8 mouse cellular contexts compared by ENCODE assay signal in the genomic region with DNA sequence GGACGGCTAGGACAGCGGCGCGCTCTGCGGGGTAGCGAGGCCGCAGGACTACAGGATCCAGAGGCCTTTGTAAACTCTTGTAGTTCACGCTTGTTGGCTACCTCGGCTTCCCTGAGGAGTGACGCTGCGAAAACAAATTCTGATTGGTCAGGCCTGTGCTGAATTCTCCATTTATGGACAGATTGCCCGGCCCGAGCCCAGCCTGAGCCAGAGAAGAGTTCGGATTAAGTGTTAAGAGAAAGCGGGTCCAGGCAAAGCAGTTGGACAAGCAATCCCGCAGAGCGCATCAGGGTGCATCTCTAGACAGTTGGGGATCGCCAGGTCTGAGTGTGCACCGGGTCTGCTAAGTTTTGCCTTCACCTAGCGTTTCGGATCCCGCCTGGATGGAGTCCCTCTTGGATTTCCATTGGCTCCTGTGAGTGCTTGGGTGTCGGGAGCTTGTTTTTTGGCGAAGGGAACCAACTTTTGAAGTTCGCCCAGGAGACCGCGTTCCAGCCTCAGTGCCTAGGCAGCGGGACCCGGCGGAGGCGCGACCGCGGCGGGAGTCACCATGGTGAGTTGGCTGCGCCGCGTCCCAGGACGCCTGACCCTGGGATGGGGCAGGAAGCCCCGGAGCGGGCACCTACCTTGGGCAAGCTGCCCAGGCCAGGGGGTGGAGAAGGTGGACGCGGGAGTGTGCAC. TPM values are rescaled to one million over a fixed set of nuclear protein-coding genes. Genes with fewer than 3 reads are reported as not detected.
DNase-seq lines count a peak whose midpoint lies in the region; ATAC-seq lines count a peak whose summit lies in the region.

Gene Myo1e, plus strand, starts transcription at position 200 of the 681 bp plus-strand sequence.

- peak; percentile 93 for ATAC-seq in intestine, embryonic 14.5 days (replicated peaks; ENCODE audit: low FRiP score, low TSS enrichment, low read depth)
- peak; percentile 91 for ATAC-seq in megakaryocyte progenitor cell, adult 5-6 weeks (replicated peaks; ENCODE audit: poor library complexity)

- intact Hi-C loops in gastrocnemius, postnatal 36 days (cut with DNase I), result loop anchor here (5.0 to 10.0 kb wide), 2 partner anchors 115 to 178 kb away; no protein-coding TSS in a partner anchor
- intact Hi-C loops in left cerebral cortex, postnatal 10 days (cut with DNase I), result loop anchor here (5.0 kb wide), 1 partner anchor 185 kb away; no protein-coding TSS in a partner anchor

- peaks cover 12% of the 10 kb centered on the region; the same call in 1 of the 2 replicates for H3K4me1 ChIP-seq in intestine, embryonic 14.5 days (replicated peaks; ENCODE audit: control insufficient read depth, insufficient read depth, low read length)

- DNase-seq in adrenal gland, adult 18-20 months (ENCODE audit: low spot score in 2 of 2), result peak; percentile 83 to 86
- peak; percentile 96 for DNase-seq in embryo, embryonic 10.5 days (ENCODE audit: low spot score)
- DNase-seq in gastrocnemius, postnatal 36 days, result peak; percentile 86 to 87
- DNase-seq in intestine, embryonic 14.5 days (ENCODE audit: low spot score), result peak; percentile 91
- DNase-seq in left cerebral cortex, postnatal 10 days (ENCODE audit: extremely low spot score in 1 of 2, low spot score in 2 of 2), result peak; percentile 89 to 92
- peak; percentile 93 to 96 for DNase-seq in right cerebral cortex, postnatal 10 days (ENCODE audit: low spot score in 2 of 2)
- DNase-seq in urinary bladder, postnatal 14 days (ENCODE audit: low spot score), result peak; percentile 92

- H3K4me3 ChIP-seq in intestine, embryonic 14.5 days (ENCODE audit: low read depth, low read length), result peak within 1 kb of the TSS; percentile 81

- no peaks in the 10 kb centered on the region for H3K27me3 ChIP-seq in intestine, embryonic 14.5 days (replicated peaks; ENCODE audit: control insufficient read depth, insufficient read depth, low read length)

- WGBS in intestine, embryonic 14.5 days, result under 1% methylated on average over 43 of the region's 43 CpGs

- peak within 1 kb of the TSS; percentile 73 for H3K9ac ChIP-seq in intestine, embryonic 14.5 days (ENCODE audit: low read length)

- peaks cover 4% of the 10 kb centered on the region; the same call in 1 of the 2 replicates for H3K9me3 ChIP-seq in intestine, embryonic 14.5 days (ENCODE audit: control insufficient read depth, low read length)

- peak within 1 kb of the TSS; percentile 90 for H3K27ac ChIP-seq in intestine, embryonic 14.5 days (ENCODE audit: low read depth)

- H3K4me2 ChIP-seq in intestine, embryonic 14.5 days (ENCODE audit: low read length), result peak within 1 kb of the TSS; percentile 98

- no peaks in the 10 kb centered on the region for H3K36me3 ChIP-seq in intestine, embryonic 14.5 days (ENCODE audit: control insufficient read depth, insufficient read depth, low read length)

RNA-seq across cellular contexts. Expression of gene Myo1e, which starts in this region (rescaled TPM):
- 10 to 100 TPM; 23.3 to 27.6 TPM for total RNA-seq in adrenal gland, adult 18-20 months (2021)
- total RNA-seq in gastrocnemius, postnatal 36 days (2021), result 1 to 10 TPM; 7.0 to 8.4 TPM
- 17.0 and 17.4 TPM in 2 replicates for polyA plus RNA-seq in intestine, embryonic 14.5 days (2014; fragmentation: Nextera tagmentation; extraction: Ambion mirVana)
- 1 to 10 TPM; 7.6 to 9.9 TPM for total RNA-seq in left cerebral cortex, postnatal 10 days (2021)
- total RNA-seq in megakaryocyte progenitor cell, adult 5-6 weeks (2015), result 0.10 TPM in 1 of 2 replicates, not detected in the other
- 0.03 TPM in 1 of 2 replicates, not detected in the other for total RNA-seq in megakaryocyte progenitor cell, adult 5-6 weeks (2017)

Comparison
In these comparisons a context has a peak if more than half of its experiments do, and no peak if none do; other contexts are left out.
1. Peak in every context shown above with its lines: DNase-seq, ATAC-seq, H3K4me3 ChIP-seq and H3K27ac ChIP-seq.
2. RNA of gene Myo1e (total RNA-seq): 23.3 to 27.6 TPM in adrenal gland, adult 18-20 months, 7.6 to 9.9 TPM in left cerebral cortex, postnatal 10 days and 7.0 to 8.4 TPM in gastrocnemius, postnatal 36 days; 0.03 to 0.10 TPM in megakaryocyte progenitor cell, adult 5-6 weeks; every median in the first group is over 4 times any median in the second.
3. Peak in ATAC-seq in megakaryocyte progenitor cell, adult 5-6 weeks; RNA of the gene not detected or under 1 TPM.